ENCODE assay signal across 25 mouse cellular contexts in the genomic region with DNA sequence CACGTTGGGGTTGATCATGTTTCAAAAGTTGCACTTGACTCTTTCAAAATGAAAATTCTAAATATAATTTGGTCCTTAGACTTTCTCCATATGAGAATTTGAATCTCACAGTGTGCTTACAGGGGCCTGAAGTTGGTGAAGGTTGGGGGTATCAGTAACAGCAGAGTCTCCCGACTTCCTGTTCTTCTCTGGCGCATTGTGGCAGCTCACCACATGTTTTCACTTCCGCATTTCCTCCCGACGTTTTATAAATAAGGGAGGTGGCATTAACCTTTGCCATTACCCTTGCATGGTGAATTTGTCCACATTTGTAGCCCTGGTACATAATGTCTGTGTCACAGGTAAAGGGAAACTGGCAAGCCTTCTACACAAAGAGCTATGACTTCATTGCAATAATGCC. TPM values are rescaled to one million over a fixed set of nuclear protein-coding genes. Genes with fewer than 3 reads are reported as not detected.
DNase-seq lines count a peak whose midpoint lies in the region; ATAC-seq lines count a peak whose summit lies in the region.
"Had no signal": no experiment of that assay in that cellular context is flagged by ENCODE, and none has a peak within 500 bp of the region (broad histone marks: within the 10 kb centered on the region; RNA-seq: fewer than 3 reads in every experiment).

No protein-coding gene starts in this region.

- H3K9me3 ChIP-seq in midbrain, embryonic 15.5 days = no peaks in the 10 kb centered on the region
- H3K9me3 ChIP-seq in hindbrain, embryonic 13.5 days = no peaks in the 10 kb centered on the region
- H3K9me3 ChIP-seq: forebrain, embryonic 12.5 days; G1E; kidney, embryonic 15.5 days; limb, embryonic 12.5 days; liver, embryonic 13.5 days; lung, embryonic 15.5 days; neural tube, embryonic 12.5 days had no signal

- DNase-seq in lung, postnatal 25 days (ENCODE audit: low spot score) = peak; percentile 3
- DNase-seq in lung, postnatal 4 days = no peak
- DNase-seq in B cell, adult 2 months = peak; percentile 52 to 63
- DNase-seq: adrenal gland, postnatal 36 days; cerebellum, adult 2 months; cerebellum, postnatal 36 days; gastrocnemius, postnatal 10 days; heart, postnatal 4 days; kidney, postnatal 4 days; layer of hippocampus, adult 9-11 months; liver, embryonic 13.5 days; thymus, postnatal 36 days had no signal

- no peaks in the 10 kb centered on the region for H3K4me1 ChIP-seq in midbrain, embryonic 15.5 days
- no peaks in the 10 kb centered on the region for H3K4me1 ChIP-seq in hindbrain, embryonic 13.5 days (replicated peaks)
- H3K4me1 ChIP-seq: forebrain, embryonic 12.5 days; kidney, embryonic 15.5 days; limb, embryonic 12.5 days; lung, embryonic 15.5 days; neural tube, embryonic 12.5 days had no signal

- H3K4me2 ChIP-seq in midbrain, embryonic 15.5 days = no peak overlapping the region
- H3K4me2 ChIP-seq in hindbrain, embryonic 13.5 days = no peak overlapping the region
- H3K4me2 ChIP-seq: forebrain, embryonic 12.5 days; kidney, embryonic 15.5 days; limb, embryonic 12.5 days; liver, embryonic 13.5 days; lung, embryonic 15.5 days; neural tube, embryonic 12.5 days had no signal

- 84% methylated on average over 6 of the region's 6 CpGs for WGBS in midbrain, embryonic 15.5 days
- WGBS in hindbrain, embryonic 13.5 days = 83% methylated on average over 6 of the region's 6 CpGs

- H3K9ac ChIP-seq in midbrain, embryonic 15.5 days = no peak overlapping the region
- H3K9ac ChIP-seq in hindbrain, embryonic 13.5 days = no peak overlapping the region
- H3K9ac ChIP-seq: forebrain, embryonic 12.5 days; kidney, embryonic 15.5 days; limb, embryonic 12.5 days; liver, embryonic 13.5 days; lung, embryonic 15.5 days; neural tube, embryonic 12.5 days had no signal

- H3K27me3 ChIP-seq in midbrain, embryonic 15.5 days (replicated peaks) = no peaks in the 10 kb centered on the region
- H3K27me3 ChIP-seq in hindbrain, embryonic 13.5 days = no peaks in the 10 kb centered on the region
- H3K27me3 ChIP-seq: forebrain, embryonic 12.5 days; kidney, embryonic 15.5 days; limb, embryonic 12.5 days; liver, embryonic 13.5 days; lung, embryonic 15.5 days; neural tube, embryonic 12.5 days had no signal

- no peaks in the 10 kb centered on the region for H3K36me3 ChIP-seq in midbrain, embryonic 15.5 days (replicated peaks)
- H3K36me3 ChIP-seq in hindbrain, embryonic 13.5 days = no peaks in the 10 kb centered on the region
- H3K36me3 ChIP-seq: forebrain, embryonic 12.5 days; G1E; kidney, embryonic 15.5 days; limb, embryonic 12.5 days; lung, embryonic 15.5 days; neural tube, embryonic 12.5 days had no signal

- H3K4me3 ChIP-seq in midbrain, embryonic 15.5 days = no peak overlapping the region
- no peak overlapping the region for H3K4me3 ChIP-seq in hindbrain, embryonic 13.5 days
- H3K4me3 ChIP-seq: forebrain, embryonic 12.5 days; heart, adult 2 months; kidney, embryonic 15.5 days; limb, embryonic 12.5 days; liver, embryonic 13.5 days; lung, embryonic 15.5 days; neural tube, embryonic 12.5 days had no signal

- ATAC-seq in granulocyte monocyte progenitor cell, adult 5-6 weeks (replicated peaks; ENCODE audit: poor library complexity, severe bottlenecking) = peak; percentile 99
- peak; percentile 98 for ATAC-seq in neutrophil, adult 5-6 weeks (ENCODE audit: extremely low read depth, insufficient number of reproducible peaks, low FRiP score, poor library complexity, severe bottlenecking)
- no peak for ATAC-seq in midbrain, embryonic 15.5 days (replicated peaks)
- no peak for ATAC-seq in hindbrain, embryonic 13.5 days (ENCODE audit: low FRiP score)
- ATAC-seq: hindbrain, postnatal 0 days; intestine, postnatal 0 days had no signal

- no peak overlapping the region for H3K27ac ChIP-seq in midbrain, embryonic 15.5 days
- no peak overlapping the region for H3K27ac ChIP-seq in hindbrain, embryonic 13.5 days
- H3K27ac ChIP-seq: forebrain, embryonic 12.5 days; heart, adult 2 months; hindbrain, postnatal 0 days; kidney, embryonic 15.5 days; limb, embryonic 12.5 days; liver, embryonic 13.5 days; lung, embryonic 15.5 days; neural tube, embryonic 12.5 days had no signal

RNA-seq across cellular contexts. Expression of a gene that starts 23.6 kb away (rescaled TPM):
- 1.4 and 2.7 TPM in 2 replicates for total RNA-seq in granulocyte monocyte progenitor cell, adult 5-6 weeks (2014; fragmentation: Nextera tagmentation)
- 1.4 and 2.0 TPM in 2 replicates for total RNA-seq in granulocyte monocyte progenitor cell, adult 5-6 weeks (2017)
- total RNA-seq in neutrophil, adult 5-6 weeks (2017) = 2.7 TPM in 2 replicates
- polyA plus RNA-seq in midbrain, embryonic 15.5 days (2015; fragmentation: Nextera tagmentation; extraction: Ambion mirVana) = 0.29 and 0.46 TPM in 2 replicates
- 0.74 and 0.95 TPM in 2 replicates for polyA plus RNA-seq in hindbrain, embryonic 13.5 days (2015; fragmentation: Nextera tagmentation; extraction: Ambion mirVana)
- polyA plus RNA-seq: G1E had no signal

Comparison
In these comparisons a context has a peak if more than half of its experiments do, and no peak if none do; other contexts are left out.
1. DNase-seq: peak in lung, postnatal 25 days (single experiment) and B cell, adult 2 months (2 of 2); none in lung, postnatal 4 days (0 of 2).
2. ATAC-seq: peak in granulocyte monocyte progenitor cell, adult 5-6 weeks (single experiment) and neutrophil, adult 5-6 weeks (single experiment); none in midbrain, embryonic 15.5 days (single experiment) and hindbrain, embryonic 13.5 days (single experiment).